Mouse (Mus musculus) bone marrow macrophage, adult 2 months (primary cell): ENCODE results near the gene Zfp317.

ENCODE experiments used
- CTCF ChIP-seq: IDR thresholded peaks from 2 replicates; pipeline ENCODE4 v1.5.1; 2012; ENCODE audit warnings: low read depth, mild to moderate bottlenecking, low read length, moderate library complexity
- POLR2A ChIP-seq: IDR thresholded peaks from 2 replicates; pipeline ENCODE4 v1.6.1; 2012; ENCODE audit warnings: mild to moderate bottlenecking, low read depth, low read length, borderline replicate concordance

GRCm38 (mm10) chr9:19621297-19621696 is 605 bp upstream of the Zfp317 start:
- TF ChIP-seq CTCF, result no peak
- no peak for TF ChIP-seq POLR2A
